Mouse (Mus musculus) stomach, postnatal 0 days (tissue): ENCODE measurements at regions not wholly inside any gene's neighbourhood (a gene's known extent, or its start where the extent isn't known, plus 50 kb on each side); places are given as distances from the start of the nearest gene placed in this dataset.

Experiments
- CTCF ChIP-seq: IDR thresholded peaks from 2 replicates; pipeline ENCODE4 v1.5.1; 2016; ENCODE audit warnings: antibody characterized with exemption, low read depth, mild to moderate bottlenecking, moderate library complexity
- EP300 ChIP-seq: optimal IDR thresholded peaks from 2 replicates; pipeline ENCODE3; 2016; ENCODE audit warnings: antibody characterized with exemption

- no peak for TF ChIP-seq CTCF
- TF ChIP-seq EP300, result no peak
Measured at GRCm38 (mm10) chr4:142639340-142639733, 400.1 kb upstream of the Kazn start.
